Mouse (Mus musculus): Measurements from ENCODE around the gene Ttc7. TPM values are rescaled to one million over a fixed set of nuclear protein-coding genes. Genes with fewer than 3 reads are reported as not detected.
A peak's percentile ranks its signal among the peaks of the same experiment; 100 is the strongest.

Ttc7 gene
- total RNA-seq, 2 experiments from 2014 or later = 5.5 TPM

DNA sequence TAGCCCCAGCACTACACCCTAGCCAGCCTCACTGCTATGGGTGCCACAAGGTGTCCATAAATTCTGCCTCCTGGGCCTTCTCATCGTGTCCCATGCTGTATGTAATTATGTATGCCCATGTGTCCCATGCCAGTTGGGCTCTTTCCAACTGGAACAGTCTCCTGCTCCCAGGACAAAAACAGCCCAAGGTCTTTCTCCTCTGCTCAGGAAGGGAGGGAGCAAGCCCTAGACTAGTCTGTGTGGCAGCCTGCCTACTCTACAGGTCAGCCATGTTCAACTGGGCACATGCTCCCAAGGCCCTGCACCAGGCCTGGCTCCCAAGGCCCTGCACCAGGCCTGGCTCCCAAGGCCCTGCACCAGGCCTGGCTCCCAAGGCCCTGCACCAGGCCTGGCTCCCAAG lies 56.4 kb downstream of the Ttc7 start:
- DNase-seq = no peak

GRCm38 (mm10) chr17:87343060-87343703 lies 60.5 kb downstream of the Ttc7 start:
- DNase-seq = no peak

DNA sequence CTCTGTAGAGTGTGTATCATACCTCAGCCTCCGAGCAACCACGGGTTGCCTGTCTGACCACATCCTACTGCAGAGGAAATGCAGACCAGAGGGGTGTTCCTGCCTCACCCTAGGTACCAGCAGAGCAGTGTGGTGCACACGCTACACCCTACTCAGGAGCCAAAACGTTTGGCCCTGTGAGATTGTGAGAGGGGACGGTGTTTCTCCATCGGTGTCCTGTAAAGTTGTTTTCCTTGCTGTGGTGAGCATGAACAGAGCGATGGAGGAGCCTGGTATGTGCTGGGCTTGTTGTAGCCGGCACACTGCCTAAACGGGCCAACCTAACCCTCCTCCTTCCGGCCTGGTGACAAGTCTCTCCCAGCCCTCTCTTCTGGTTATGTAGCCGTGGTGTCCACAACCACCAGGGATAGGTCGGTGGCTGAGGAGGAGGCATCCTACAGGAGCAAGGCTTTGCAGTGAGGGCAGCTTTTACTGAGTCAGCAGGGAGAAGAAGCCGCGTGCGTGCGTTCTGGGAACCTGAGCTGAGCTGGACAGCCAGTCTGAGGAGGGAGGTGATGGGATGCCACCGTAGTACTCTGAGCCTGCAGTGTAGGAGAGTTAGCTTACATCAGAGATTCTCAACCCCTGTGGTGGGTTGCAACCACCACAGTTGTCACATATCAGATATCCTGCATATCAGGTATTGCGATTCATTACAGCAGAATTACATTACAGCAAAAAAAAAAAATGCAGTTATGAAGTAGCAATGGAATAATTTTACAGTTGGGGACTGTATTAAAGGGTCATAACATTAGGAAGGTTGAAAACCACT lies 62.0 kb downstream of the Ttc7 start:
- no peak for DNase-seq

DNA sequence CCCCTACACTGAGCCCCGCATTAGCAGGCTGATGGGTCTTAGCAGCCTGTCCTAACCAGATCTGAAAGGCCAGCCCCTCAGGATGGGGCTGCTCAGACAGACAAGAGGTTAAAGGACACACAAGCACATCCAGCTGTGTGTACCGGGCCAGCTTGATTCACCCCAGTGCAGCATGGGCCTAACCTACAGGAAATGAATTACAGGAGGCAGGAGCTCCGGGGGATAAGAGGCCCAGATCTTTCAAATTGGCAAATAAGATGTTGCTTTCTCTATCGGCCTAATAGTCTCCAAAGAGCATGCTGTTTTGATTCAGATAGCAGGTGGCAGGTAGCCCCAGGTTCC lies 62.5 kb downstream of the Ttc7 start:
- DNase-seq = no peak

GRCm38 (mm10) chr17:87348353-87348752 lies 65.7 kb downstream of the Ttc7 start:
- DNase-seq = no peak

GRCm38 (mm10) chr17:87349069-87349468 lies 66.4 kb downstream of the Ttc7 start:
- DNase-seq = no peak

GRCm38 (mm10) chr17:87349575-87349974 lies 66.9 kb downstream of the Ttc7 start:
- DNase-seq = no peak

DNA sequence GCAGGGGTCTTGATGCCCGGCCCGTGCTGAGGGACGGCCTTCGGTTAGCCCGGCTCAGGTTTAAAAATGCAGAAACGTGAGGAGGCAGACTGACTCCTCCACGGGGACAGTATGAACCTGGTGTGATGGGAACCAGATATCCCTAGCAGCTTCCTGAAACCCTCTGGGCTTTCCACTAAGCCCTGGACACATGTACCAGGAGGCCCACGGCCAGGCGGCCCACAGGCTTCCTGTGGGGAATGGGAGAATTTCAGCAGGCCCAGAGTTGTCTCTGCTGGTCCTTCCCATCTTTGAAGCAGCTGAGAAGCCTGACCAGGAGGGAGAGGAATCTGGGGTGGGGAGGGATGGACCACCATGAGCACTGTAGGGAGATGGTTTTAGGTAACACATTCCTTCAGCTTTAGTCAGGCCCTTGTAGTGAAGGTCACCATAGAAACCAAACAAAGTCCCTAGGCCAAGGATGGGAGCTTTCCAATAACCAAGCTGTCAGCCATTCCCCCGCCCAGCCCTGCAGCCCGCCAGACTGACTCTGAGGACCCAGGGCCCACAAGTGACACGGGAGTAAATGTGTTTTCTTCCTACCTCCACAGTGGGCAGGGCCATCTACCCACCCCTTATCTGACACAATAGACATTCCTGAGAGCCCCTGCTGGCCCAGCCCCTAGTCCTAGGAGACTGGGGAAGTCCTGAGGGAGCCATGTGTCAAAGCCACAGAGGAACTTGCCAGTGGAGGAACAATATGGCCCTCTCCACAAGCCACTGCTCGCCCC lies 68.0 kb downstream of the Ttc7 start:
- DNase-seq = peak; percentile 63

DNA sequence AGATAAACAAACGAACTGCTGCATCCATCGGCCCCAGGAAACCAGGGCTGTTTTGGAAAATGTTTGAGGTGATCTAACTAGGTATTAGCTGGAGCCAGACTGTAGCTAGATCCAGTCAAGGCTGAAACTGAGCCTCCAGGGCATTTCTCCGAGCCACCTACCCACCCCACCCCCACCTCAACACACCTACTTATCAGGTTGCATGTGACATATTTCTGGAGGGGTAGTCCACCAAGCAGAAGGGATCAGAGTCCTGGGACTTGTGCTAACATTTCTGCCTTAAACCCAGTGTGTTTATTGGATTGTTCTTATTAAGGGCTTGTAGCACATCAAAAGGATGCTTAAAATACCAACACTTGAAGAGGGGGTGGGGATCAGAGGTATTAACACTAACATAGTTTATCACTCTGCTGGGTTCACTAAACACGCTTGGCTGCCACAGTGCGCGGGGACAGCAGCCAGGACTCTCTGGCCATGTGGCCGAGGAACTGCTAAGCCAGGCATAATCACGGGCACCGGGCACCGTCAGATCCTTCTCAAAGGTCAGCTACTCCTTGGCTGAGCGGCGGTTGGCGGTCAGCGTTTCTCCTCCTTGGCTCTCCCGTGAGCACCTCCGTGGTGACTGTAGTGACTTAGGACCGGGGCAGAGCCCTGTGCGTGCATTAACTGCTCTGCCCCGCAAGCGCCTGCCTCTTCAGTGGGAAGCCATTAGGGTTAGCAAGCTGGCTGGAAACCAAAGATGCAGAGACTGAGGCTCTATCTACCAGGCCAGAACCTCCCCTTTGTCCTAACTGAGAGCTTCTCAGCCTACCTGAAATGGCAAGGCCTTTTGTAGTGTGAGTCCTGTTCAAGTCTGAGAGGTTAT lies 68.8 kb downstream of the Ttc7 start:
- peak; percentile 76 for DNase-seq

GRCm38 (mm10) chr17:87352106-87352897 lies 69.6 kb downstream of the Ttc7 start:
- DNase-seq = no peak

GRCm38 (mm10) chr17:87352898-87353225 lies 70.2 kb downstream of the Ttc7 start:
- DNase-seq = no peak

GRCm38 (mm10) chr17:87353745-87354320 lies 71.1 kb downstream of the Ttc7 start:
- DNase-seq = no peak

DNA sequence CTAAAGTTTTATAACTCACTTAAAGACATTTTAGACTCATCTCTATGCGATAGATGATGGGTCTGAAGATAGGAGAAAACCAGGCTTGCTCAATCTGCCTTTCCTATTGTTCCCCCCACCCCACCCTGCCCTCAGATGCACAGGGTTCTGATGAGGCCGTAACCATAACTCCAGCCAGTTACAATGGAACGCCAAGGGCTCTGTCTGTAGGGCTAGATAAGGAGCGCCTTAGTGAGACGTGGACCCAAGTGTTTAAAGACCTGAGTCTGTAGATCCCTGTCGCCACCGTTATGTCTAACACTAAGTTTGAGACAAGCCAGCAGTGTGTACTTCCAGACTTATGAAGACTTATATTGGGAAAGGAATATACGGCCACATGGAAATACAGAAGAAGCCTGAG lies 72.8 kb downstream of the Ttc7 start:
- no peak for DNase-seq

GRCm38 (mm10) chr17:87356261-87356660 lies 73.6 kb downstream of the Ttc7 start:
- no peak for DNase-seq

DNA sequence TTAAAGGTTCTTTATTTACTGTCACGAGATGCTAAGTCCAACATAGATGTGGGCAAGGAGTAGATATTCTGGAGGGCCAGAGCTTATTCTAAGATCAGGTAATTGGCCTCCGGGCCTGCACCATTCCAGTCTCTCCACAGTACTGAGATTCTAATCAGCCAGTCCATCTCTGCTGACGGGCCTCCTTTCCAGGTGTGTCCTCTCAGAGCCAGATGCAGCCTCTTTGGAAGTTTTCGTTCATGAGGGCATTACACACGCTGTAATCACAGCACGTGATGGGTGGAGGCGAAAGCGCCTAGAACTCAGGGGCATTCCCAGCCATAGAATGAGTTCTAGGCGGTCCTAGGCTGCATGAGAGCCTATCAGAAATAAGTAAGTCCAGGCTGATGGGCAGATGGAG lies 74.8 kb downstream of the Ttc7 start:
- no peak for DNase-seq

DNA sequence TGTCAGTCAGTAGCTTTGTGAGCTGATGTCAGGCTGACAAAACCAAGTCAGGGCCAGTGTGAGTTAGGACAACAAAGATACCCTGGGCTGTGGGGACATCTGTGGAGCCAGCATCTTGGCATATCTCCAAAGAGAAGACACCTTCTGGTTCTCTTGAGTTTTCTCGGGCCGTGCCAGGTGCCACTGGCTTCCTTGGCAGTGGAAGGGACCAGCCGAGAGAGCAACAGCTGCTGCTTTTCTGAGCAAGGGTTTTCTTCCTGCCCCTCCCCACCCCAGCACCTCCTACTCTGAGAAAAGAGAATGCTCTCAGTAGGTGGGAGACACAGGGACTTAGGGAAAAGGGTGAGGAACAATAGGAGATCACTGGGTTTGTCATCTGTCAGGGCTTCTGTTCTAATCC lies 78.4 kb downstream of the Ttc7 start:
- no peak for DNase-seq

DNA sequence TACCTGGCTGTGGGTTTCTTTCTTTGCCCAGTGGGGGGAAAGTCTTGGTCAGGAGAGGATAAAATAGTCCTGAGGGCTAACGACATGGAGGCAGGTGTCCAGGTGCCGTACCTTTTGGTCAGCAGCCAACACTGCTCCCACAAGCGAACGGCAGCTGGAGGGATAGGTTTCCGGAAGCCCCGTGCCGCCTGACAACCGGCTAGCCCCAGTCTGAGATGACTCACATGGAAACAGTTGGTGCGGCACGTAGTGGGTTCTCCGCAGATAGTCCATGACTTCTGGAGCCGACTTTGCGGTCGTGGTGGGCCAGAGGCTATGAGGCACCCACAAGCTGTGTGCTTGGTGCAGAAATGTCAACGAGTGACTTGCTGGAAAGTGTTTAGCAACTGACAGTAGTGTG lies 81.4 kb downstream of the Ttc7 start:
- DNase-seq = no peak

GRCm38 (mm10) chr17:87365268-87365667 lies 82.6 kb downstream of the Ttc7 start:
- no peak for DNase-seq

DNA sequence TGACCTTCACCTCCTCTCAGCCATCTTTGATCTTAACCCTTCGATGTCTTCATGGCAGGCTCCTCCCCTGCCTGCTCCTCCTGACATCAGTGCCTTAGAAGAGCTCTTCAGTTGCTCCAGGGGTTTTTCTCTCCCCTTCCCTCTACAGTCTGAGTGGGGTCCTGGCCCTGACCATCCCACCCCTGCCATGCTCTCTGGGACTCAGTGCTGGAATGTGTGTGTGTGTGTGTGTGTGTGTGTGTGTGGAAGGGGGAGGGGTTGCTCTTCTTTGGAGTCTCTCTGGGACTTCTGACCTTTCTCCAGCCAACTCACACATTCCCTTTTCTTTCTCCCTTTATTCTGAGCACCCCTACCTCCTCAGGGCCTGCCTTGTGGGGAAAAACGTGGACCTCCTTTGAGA lies 83.8 kb downstream of the Ttc7 start:
- no peak for DNase-seq

DNA sequence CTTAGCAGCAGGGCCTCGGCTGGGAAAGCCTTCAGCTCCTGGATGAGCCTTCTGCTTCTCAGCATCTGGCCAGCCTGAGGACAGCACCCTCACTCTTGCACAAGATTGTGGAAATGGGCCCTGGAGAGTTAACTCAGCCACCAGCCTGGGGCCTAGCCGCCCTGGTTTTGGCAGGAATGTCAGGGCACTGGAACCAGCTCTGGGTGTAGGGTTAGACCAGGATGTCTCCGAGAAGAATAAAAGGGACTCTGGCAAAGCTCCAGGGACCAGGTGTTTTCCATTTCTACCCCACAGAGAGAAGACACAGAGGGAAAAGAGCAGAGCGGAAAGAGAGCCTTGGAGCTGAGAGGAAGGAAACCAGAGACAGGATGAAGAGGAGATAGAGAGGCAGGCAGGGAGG lies 84.5 kb downstream of the Ttc7 start:
- no peak for DNase-seq

- DNase-seq = peak; percentile 83
Observed at GRCm38 (mm10) chr17:87367640-87368039, 85.0 kb downstream of the Ttc7 start.

DNA sequence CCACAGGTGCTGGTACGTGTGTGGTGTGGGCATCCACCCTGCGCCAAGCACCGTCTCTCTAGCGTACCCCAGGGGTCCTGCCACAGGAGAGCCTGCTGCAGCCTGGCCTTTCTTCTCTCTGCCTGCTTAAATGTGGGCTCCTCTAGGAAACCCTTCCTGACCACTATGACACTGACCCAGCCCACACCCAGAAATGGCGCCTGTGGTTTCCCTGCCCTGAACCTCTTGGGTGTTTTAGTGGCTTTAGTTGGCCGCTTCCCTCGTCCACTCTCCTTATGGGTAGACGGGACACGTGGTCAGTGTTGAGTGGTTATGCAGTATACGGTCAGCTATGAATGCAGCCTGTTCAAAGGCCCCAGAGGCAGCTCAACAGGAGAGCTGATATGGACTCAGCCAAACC lies 85.8 kb downstream of the Ttc7 start:
- DNase-seq = no peak

All from heart, postnatal 4 days (tissue).